Mouse (Mus musculus) erythroblast, embryonic 14.5 days (primary cell): ENCODE results near the gene Tmem176a. TPM values are rescaled to one million over a fixed set of nuclear protein-coding genes. Genes with fewer than 3 reads are reported as not detected.

Source experiments
- H3K27me3 ChIP-seq: 2 replicates; pipeline ENCODE4 v1.6.1; 2012; ENCODE audit warnings: inconsistent platforms; ENCODE audit not compliant: control insufficient read depth
- H3K36me3 ChIP-seq: 2 replicates; pipeline ENCODE4 v1.6.1; 2012; ENCODE audit warnings: mild to moderate bottlenecking, inconsistent platforms; ENCODE audit not compliant: control insufficient read depth
- H3K4me1 ChIP-seq: 2 replicates; pipeline ENCODE4 v1.6.1; 2012; ENCODE audit warnings: inconsistent platforms; ENCODE audit not compliant: control insufficient read depth
- H3K4me3 ChIP-seq: replicated peaks from 2 replicates; pipeline ENCODE3; 2012; ENCODE audit warnings: moderate library complexity, mild to moderate bottlenecking, inconsistent platforms
- H3K9me3 ChIP-seq: 2 replicates; pipeline ENCODE4 v1.6.1; 2012; ENCODE audit warnings: low read length, inconsistent platforms, mixed read lengths; ENCODE audit not compliant: control insufficient read depth
- GATA1 ChIP-seq: IDR thresholded peaks from 2 replicates; pipeline ENCODE4 v1.6.1; 2012; ENCODE audit warnings: low read length, inconsistent platforms, mixed read lengths
- TAL1 ChIP-seq: IDR thresholded peaks from 3 replicates; pipeline ENCODE4 v1.6.1; 2012; ENCODE audit warnings: low read length, inconsistent platforms, mixed read lengths
- polyA plus RNA-seq: library from polyadenylated mRNA; stranded (reverse); fragments of >175 nt; gene quantifications from 2 replicates; pipeline ENCODE4 v1.2.3, GENCODE M21; 2012

Tmem176a gene
- polyA plus RNA-seq, 1 experiment, result 0.32 TPM

DNA sequence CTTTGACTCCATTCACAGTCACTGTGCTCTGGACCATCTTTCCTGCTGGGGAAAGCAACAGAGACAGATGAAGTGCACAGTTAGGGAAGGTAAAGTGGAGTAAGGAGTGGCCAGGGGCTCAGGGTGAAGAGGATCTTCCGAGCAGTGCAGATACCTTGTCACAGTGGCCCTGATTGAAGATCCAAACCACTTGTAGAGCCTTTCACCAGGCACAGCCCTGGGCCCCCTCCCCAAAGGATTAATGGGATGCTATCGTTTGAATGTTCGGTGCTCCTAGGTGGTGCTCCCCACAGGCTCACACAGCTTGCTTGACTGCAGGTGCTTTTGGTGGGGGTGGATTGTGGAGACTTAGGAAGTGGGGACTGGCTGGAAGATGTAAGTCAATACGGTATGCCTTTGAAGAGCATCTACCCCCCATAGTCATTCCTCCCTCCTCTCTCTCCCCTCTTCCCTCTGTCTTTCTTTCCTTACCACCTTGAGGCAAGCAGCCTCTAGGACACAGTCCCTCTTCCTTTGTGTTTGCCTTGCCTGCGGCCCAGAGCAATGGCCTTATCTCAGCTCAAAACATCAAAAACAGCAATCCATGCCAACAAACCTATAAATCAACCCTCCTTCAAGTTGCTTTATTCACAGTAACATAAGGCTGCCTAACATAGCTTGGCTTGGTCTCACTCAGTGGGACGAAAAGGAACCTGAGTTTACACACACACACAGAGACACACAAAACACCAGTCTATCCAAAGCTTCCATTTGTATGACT, 2.2 kb upstream of the Tmem176a start:
- Histone ChIP-seq H3K27me3 (no peaks in the 10 kb centered on the region), H3K4me1 (no peaks in the 10 kb centered on the region), H3K4me3 (no peak overlapping the region), H3K36me3 (peaks cover 7% of the 10 kb centered on the region; the same call in 1 of the 2 replicates), H3K9me3 (no peaks in the 10 kb centered on the region)
- TF ChIP-seq TAL1 (no peak), GATA1 (no peak)

DNA sequence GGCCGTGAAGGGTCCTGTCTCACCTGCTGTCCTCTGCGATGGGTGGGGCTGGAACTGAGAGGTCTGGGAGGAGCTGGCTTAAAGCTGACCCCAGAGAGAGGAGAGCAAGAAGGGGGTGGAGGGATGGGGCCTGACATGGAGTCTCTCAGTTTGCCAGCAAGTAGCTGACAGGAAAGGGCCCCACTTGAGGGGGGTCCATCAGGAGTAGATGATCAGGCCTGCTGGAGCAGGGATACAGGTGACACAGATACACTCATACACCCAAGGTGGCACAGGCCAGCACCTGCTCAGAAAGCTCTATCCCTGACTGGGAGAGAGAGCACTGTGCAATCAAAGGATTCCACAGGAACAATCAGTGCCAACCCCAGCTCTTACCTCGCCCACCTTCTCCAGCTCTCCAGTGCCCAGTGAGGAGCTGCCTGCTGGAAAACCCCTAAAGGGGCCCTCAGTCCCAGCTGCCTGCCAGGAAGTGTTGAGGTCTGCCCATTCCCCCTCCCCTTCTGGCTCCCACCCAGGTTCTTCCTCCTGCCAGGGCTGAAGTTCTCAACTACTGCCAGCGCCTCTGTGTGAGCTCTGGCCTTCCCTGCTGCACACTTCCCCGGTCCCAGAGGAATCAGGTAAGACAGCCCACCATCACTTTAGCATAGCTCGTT, 380 bp downstream of the Tmem176a start, which contains the start of gene Tmem176b:
Tmem176b (minus strand) TSS at position 524 of the 653 bp plus-strand sequence.
- Histone ChIP-seq H3K9me3 (no peaks in the 10 kb centered on the region), H3K4me3 (peak within 1 kb of the TSS; percentile 52), H3K4me1 (no peaks in the 10 kb centered on the region), H3K36me3 (no peaks in the 10 kb centered on the region; the same call in 1 of the 2 replicates), H3K27me3 (no peaks in the 10 kb centered on the region)
- TF ChIP-seq GATA1 (no peak), TAL1 (no peak)

GRCm38 (mm10) chr6:48842111-48842842, 1.6 kb downstream of the Tmem176a start:
- Histone ChIP-seq H3K4me1 (no peaks in the 10 kb centered on the region), H3K36me3 (no peaks in the 10 kb centered on the region; the same call in 1 of the 2 replicates), H3K4me3 (peak overlapping the region; percentile 52), H3K9me3 (no peaks in the 10 kb centered on the region), H3K27me3 (no peaks in the 10 kb centered on the region)
- no peak for TF ChIP-seq GATA1

- no peaks in the 10 kb centered on the region for H3K9me3 ChIP-seq
- H3K4me3 ChIP-seq, result no peak overlapping the region
- no peaks in the 10 kb centered on the region for H3K27me3 ChIP-seq
- H3K4me1 ChIP-seq, result no peaks in the 10 kb centered on the region
- H3K36me3 ChIP-seq, result no peaks in the 10 kb centered on the region; the same call in 1 of the 2 replicates
- TF ChIP-seq TAL1 (no peak), GATA1 (no peak)
Measured at GRCm38 (mm10) chr6:48845086-48845485, 4.4 kb downstream of the Tmem176a start.

GRCm38 (mm10) chr6:48851820-48852491, 11.2 kb downstream of the Tmem176a start:
- Histone ChIP-seq H3K4me3 (no peak overlapping the region), H3K36me3 (no peaks in the 10 kb centered on the region), H3K9me3 (no peaks in the 10 kb centered on the region), H3K4me1 (no peaks in the 10 kb centered on the region), H3K27me3 (peaks cover 4% of the 10 kb centered on the region)
- no peak for TF ChIP-seq TAL1
- no peak for TF ChIP-seq GATA1

DNA sequence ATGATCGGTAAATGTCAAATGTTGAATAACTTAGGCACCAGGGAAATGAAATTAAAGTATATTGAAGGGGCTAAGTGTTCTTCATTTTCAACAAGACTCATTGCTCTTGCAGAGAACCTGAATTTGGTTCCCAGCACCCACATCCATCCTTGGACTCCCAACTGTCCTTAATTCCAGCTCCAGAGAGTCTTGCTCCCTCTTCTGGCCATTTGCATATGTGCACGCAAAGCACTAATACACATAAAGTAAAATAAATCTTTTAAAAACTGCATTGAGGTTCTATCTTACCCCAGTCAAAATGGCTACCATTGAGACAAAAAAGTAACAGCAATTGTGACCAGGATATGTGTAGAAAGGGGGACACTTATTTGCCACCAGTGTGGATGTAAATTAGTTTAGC, 13.4 kb downstream of the Tmem176a start:
- Histone ChIP-seq H3K36me3 (no peaks in the 10 kb centered on the region), H3K4me1 (no peaks in the 10 kb centered on the region), H3K4me3 (no peak overlapping the region), H3K27me3 (peaks cover 4% of the 10 kb centered on the region), H3K9me3 (no peaks in the 10 kb centered on the region)
- TF ChIP-seq TAL1 (no peak), GATA1 (no peak)

- no peak overlapping the region for H3K4me3 ChIP-seq
- no peaks in the 10 kb centered on the region for H3K27me3 ChIP-seq
- TF ChIP-seq GATA1, result no peak
- no peak for TF ChIP-seq TAL1
- H3K4me1 ChIP-seq, result no peaks in the 10 kb centered on the region
- no peaks in the 10 kb centered on the region for H3K9me3 ChIP-seq
- H3K36me3 ChIP-seq, result no peaks in the 10 kb centered on the region
Measured at GRCm38 (mm10) chr6:48857613-48858302, 17.0 kb downstream of the Tmem176a start.

DNA sequence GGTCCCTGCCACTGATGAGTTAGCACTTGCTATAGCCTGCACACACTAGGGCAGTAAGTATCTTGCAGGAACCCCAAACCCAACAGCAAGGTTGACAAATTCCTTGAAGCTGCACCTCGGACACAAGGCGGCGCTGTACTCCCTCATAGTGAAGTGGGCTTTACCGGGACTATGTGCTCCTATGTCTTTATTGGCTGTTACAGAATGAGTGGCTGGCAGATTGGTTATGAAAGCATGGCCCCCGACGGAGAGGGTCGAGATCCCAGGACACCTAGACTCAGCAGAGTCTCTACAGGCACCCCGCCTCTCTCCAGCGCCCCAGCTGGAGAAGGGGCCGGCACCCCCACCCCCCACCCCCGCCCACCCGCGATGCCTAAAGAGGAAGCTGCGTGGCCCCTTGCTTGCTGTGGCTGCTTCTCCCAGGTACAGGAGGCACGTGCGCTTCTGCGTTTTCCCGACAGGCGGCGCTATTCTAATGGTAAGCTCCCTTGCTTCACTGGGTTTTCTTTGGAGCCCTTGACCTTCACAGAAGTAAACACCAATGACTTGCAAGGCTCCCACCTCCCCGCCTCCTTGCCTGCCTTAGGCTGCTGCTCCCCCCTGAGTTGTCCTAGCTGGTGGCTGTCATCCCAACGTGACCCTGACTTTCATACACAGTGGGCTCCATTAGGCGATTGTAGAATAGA, 19.6 kb downstream of the Tmem176a start:
- Histone ChIP-seq H3K27me3 (no peaks in the 10 kb centered on the region), H3K4me3 (no peak overlapping the region), H3K9me3 (no peaks in the 10 kb centered on the region), H3K4me1 (no peaks in the 10 kb centered on the region), H3K36me3 (no peaks in the 10 kb centered on the region)
- no peak for TF ChIP-seq GATA1
- no peak for TF ChIP-seq TAL1
